Mouse (Mus musculus) myocyte (in vitro differentiated cells): ENCODE results near the gene Gm49403. TPM values are rescaled to one million over a fixed set of nuclear protein-coding genes. Genes with fewer than 3 reads are reported as not detected.

ENCODE experiments used
- H3K27me3 ChIP-seq: one replicate; pipeline ENCODE4 v1.6.1; 2011; ENCODE audit not compliant: control insufficient read depth, insufficient read depth, insufficient read length
- H3K36me3 ChIP-seq: one replicate; pipeline ENCODE4 v1.6.1; 2011; ENCODE audit not compliant: control insufficient read depth, insufficient read depth
- H3K4me2 ChIP-seq: one replicate; pipeline ENCODE4 v1.6.1; 2011; ENCODE audit warnings: low read depth, control low read depth
- H3K4me3 ChIP-seq: one replicate; pipeline ENCODE4 v1.5.1; 2011; ENCODE audit warnings: mild to moderate bottlenecking, control low read depth, moderate library complexity
- H3K79me2 ChIP-seq: one replicate; pipeline ENCODE4 v1.6.1; 2011; ENCODE audit not compliant: control insufficient read depth, insufficient read depth
- H3ac ChIP-seq: one replicate; pipeline ENCODE4 v1.6.1; 2011; ENCODE audit not compliant: control insufficient read depth, insufficient read length
- CEBPB ChIP-seq: IDR thresholded peaks from 2 replicates; pipeline ENCODE4 v1.6.1; 2011; ENCODE audit warnings: mild to moderate bottlenecking, moderate library complexity; ENCODE audit not compliant: poor library complexity, insufficient read depth, severe bottlenecking
- E2F4 ChIP-seq: IDR thresholded peaks from one replicate; pipeline ENCODE4 v1.6.1; 2011; ENCODE audit warnings: mild to moderate bottlenecking, control low read depth, moderate library complexity; ENCODE audit not compliant: insufficient read depth
- MAX ChIP-seq: IDR thresholded peaks from one replicate; pipeline ENCODE4 v1.6.1; 2011; ENCODE audit warnings: low read depth, mild to moderate bottlenecking, control low read depth
- MYOD1 ChIP-seq, 3 experiments: IDR thresholded peaks; one replicate each; pipeline ENCODE4 v1.6.1; 2011; ENCODE audit warnings: control low read depth in 2 of 3, low read depth in 2 of 3, mild to moderate bottlenecking in 2 of 3, moderate library complexity in 1 of 3; ENCODE audit not compliant: insufficient read length in 2 of 3, control insufficient read depth in 1 of 3
- MYOG ChIP-seq, 3 experiments: IDR thresholded peaks; one replicate each; pipeline ENCODE4 v1.6.1; 2011; ENCODE audit warnings: control low read depth in 2 of 3, low read depth in 2 of 3, mild to moderate bottlenecking in 2 of 3; ENCODE audit not compliant: insufficient read length in 2 of 3, control insufficient read depth in 1 of 3, insufficient read depth in 1 of 3
- POLR2A ChIP-seq: IDR thresholded peaks from one replicate; pipeline ENCODE4 v1.6.1; 2011; ENCODE audit warnings: low read depth, mild to moderate bottlenecking, control low read depth, moderate library complexity; ENCODE audit not compliant: insufficient read length
- POLR2AphosphoS2 ChIP-seq: IDR thresholded peaks from one replicate; pipeline ENCODE4 v1.6.1; 2011; ENCODE audit warnings: low read depth, control low read depth; ENCODE audit not compliant: insufficient read length
- REST ChIP-seq: IDR thresholded peaks from one replicate; pipeline ENCODE4 v1.6.1; 2011; ENCODE audit warnings: mild to moderate bottlenecking, control low read depth, moderate library complexity; ENCODE audit not compliant: insufficient read depth, insufficient read length
- SRF ChIP-seq: IDR thresholded peaks from one replicate; pipeline ENCODE4 v1.6.1; 2011; ENCODE audit warnings: low read depth; ENCODE audit not compliant: control insufficient read depth, insufficient read length
- TCF12 ChIP-seq: IDR thresholded peaks from one replicate; pipeline ENCODE4 v1.6.1; 2011; ENCODE audit warnings: mild to moderate bottlenecking, control low read depth; ENCODE audit not compliant: poor library complexity, insufficient read depth, severe bottlenecking
- TCF3 ChIP-seq: IDR thresholded peaks from one replicate; pipeline ENCODE4 v1.6.1; 2011; ENCODE audit warnings: low read depth, control low read depth; ENCODE audit not compliant: insufficient read length
- USF1 ChIP-seq: IDR thresholded peaks from one replicate; pipeline ENCODE4 v1.6.1; 2011; ENCODE audit warnings: low read depth, mild to moderate bottlenecking, control low read depth, moderate library complexity
- polyA plus RNA-seq: library from polyadenylated mRNA; unstranded; fragments of >200 nt; fragmentation: generic; extraction: Trizol; gene quantifications from one replicate; pipeline ENCODE4 v1.2.1, GENCODE M21; 2012; ENCODE audit warnings: missing spikeins

Gene Gm49403
- polyA plus RNA-seq, 1 experiment, result not detected

- no peak overlapping the region for H3K4me3 ChIP-seq
- H3K36me3 ChIP-seq, result peaks cover 39% of the 10 kb centered on the region
- H3K27me3 ChIP-seq, result no peaks in the 10 kb centered on the region
- no peak for TF ChIP-seq MAX
- H3K79me2 ChIP-seq, result peaks cover 41% of the 10 kb centered on the region
- no peak overlapping the region for H3ac ChIP-seq
- H3K4me2 ChIP-seq, result no peak overlapping the region
Observed at GRCm38 (mm10) chr19:8903412-8903811, 19.7 kb downstream of the Gm49403 start.

- peaks cover 67% of the 10 kb centered on the region for H3K36me3 ChIP-seq
- no peak overlapping the region for H3K4me2 ChIP-seq
- TF ChIP-seq MYOG (IDR thresholded peaks at IDR 0.05; ENCODE audit: control insufficient read depth in 1 of 3, insufficient read depth in 1 of 3, insufficient read length in 2 of 3, low read depth in 2 of 3) (no peak), E2F4 (no peak), TCF3 (no peak), SRF (no peak)
- H3ac ChIP-seq, result no peak overlapping the region
- H3K79me2 ChIP-seq, result no peaks in the 10 kb centered on the region
- H3K27me3 ChIP-seq, result no peaks in the 10 kb centered on the region
- no peak overlapping the region for H3K4me3 ChIP-seq
Observed at GRCm38 (mm10) chr19:8908531-8908930, 24.8 kb downstream of the Gm49403 start.

DNA sequence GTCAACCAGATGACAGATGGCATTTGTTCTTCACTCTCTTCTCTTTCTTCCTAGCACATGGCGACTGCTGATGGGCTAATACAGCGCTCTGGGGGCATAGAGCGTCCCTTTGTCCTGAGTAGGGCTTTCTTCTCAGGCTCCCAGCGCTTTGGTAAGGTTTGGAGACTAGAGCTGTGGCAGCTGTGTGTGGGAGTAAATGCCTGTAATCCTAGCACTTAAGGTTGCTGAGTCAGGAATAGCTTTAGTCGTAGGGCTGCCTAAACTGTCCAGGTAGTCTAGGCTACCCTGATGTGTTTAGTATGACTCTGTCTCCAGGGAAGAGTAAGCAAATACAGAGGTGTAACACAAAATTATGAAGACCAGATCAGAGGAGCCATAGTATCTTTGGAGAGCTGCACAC is 28.1 kb downstream of the Gm49403 start:
- H3K79me2 ChIP-seq, result no peaks in the 10 kb centered on the region
- TF ChIP-seq MAX, result no peak
- TF ChIP-seq REST, result no peak
- TF ChIP-seq TCF12, result no peak
- TF ChIP-seq POLR2A, result no peak
- no peak for TF ChIP-seq E2F4
- peaks cover 78% of the 10 kb centered on the region for H3K36me3 ChIP-seq
- no peak overlapping the region for H3K4me3 ChIP-seq
- no peaks in the 10 kb centered on the region for H3K27me3 ChIP-seq
- H3K4me2 ChIP-seq, result no peak overlapping the region
- no peak overlapping the region for H3ac ChIP-seq

DNA sequence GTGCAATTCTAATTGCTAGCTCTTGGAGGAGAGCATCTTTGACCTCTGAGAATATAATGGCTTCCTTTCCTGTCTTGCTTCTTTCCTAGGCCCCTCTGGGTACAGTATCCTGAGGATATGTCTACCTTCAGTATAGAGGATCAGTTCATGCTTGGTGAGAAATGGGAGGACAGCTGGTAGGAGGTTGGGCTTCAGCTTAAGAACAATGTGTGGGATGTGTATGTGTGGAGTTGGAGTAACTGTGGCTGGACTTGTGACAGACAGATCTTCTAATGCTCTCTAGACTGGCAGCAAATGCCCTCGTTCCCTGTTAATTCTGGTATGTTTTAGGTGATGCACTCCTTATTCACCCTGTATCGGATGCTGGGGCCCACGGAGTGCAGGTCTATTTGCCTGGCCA is 30.5 kb downstream of the Gm49403 start:
- no peak for TF ChIP-seq MYOD1 (IDR thresholded peaks at IDR 0.05; ENCODE audit: control insufficient read depth in 1 of 3, insufficient read length in 2 of 3, low read depth in 2 of 3)
- no peak for TF ChIP-seq CEBPB
- TF ChIP-seq REST, result no peak
- TF ChIP-seq POLR2AphosphoS2, result no peak
- no peak for TF ChIP-seq TCF12
- no peak for TF ChIP-seq USF1
- TF ChIP-seq E2F4, result no peak
- no peak for TF ChIP-seq TCF3
- TF ChIP-seq MAX, result no peak
- no peak for TF ChIP-seq POLR2A
- TF ChIP-seq MYOG (IDR thresholded peaks at IDR 0.05; ENCODE audit: control insufficient read depth in 1 of 3, insufficient read depth in 1 of 3, insufficient read length in 2 of 3, low read depth in 2 of 3), result no peak
- TF ChIP-seq SRF, result no peak
- H3K36me3 ChIP-seq, result peaks cover 68% of the 10 kb centered on the region

GRCm38 (mm10) chr19:8919000-8919399 is 35.3 kb downstream of the Gm49403 start:
- Histone ChIP-seq H3K27me3 (no peaks in the 10 kb centered on the region), H3K36me3 (peaks cover 32% of the 10 kb centered on the region), H3K4me2 (no peak overlapping the region), H3ac (no peak overlapping the region), H3K4me3 (no peak overlapping the region), H3K79me2 (peaks cover 34% of the 10 kb centered on the region)
- no peak for TF ChIP-seq USF1
- no peak for TF ChIP-seq MAX
- no peak for TF ChIP-seq CEBPB
- TF ChIP-seq REST, result no peak
- no peak for TF ChIP-seq POLR2A
- TF ChIP-seq TCF3, result no peak
- no peak for TF ChIP-seq TCF12
- no peak for TF ChIP-seq SRF
- no peak for TF ChIP-seq MYOD1 (IDR thresholded peaks at IDR 0.05; ENCODE audit: control insufficient read depth in 1 of 3, insufficient read length in 2 of 3, low read depth in 2 of 3)
- no peak for TF ChIP-seq POLR2AphosphoS2
- no peak for TF ChIP-seq E2F4
- no peak for TF ChIP-seq MYOG (IDR thresholded peaks at IDR 0.05; ENCODE audit: control insufficient read depth in 1 of 3, insufficient read depth in 1 of 3, insufficient read length in 2 of 3, low read depth in 2 of 3)

More for the DNA sequence above, 30.5 kb downstream of the Gm49403 start:
- Histone ChIP-seq H3K27me3 (no peaks in the 10 kb centered on the region), H3ac (no peak overlapping the region), H3K79me2 (no peaks in the 10 kb centered on the region), H3K4me2 (no peak overlapping the region), H3K4me3 (no peak overlapping the region)

- Histone ChIP-seq H3K4me2 (no peak overlapping the region), H3ac (peak overlapping the region; percentile 62), H3K4me3 (peak overlapping the region; percentile 81), H3K36me3 (peaks cover 25% of the 10 kb centered on the region), H3K79me2 (peaks cover 35% of the 10 kb centered on the region), H3K27me3 (no peaks in the 10 kb centered on the region)
- TF ChIP-seq REST (no peak), POLR2A (no peak), MYOD1 (IDR thresholded peaks at IDR 0.05; ENCODE audit: control insufficient read depth in 1 of 3, insufficient read length in 2 of 3, low read depth in 2 of 3) (no peak), POLR2AphosphoS2 (peak; percentile 20), MAX (no peak)
Observed at GRCm38 (mm10) chr19:8919684-8920072, 35.9 kb downstream of the Gm49403 start.
